Comparison of ENCODE assay signal across 1 mouse cellular context in genomic region chr6:39378161-39378835, GRCm38 (mm10).
TF ChIP-seq lines count a peak whose summit lies in the region.

No protein-coding gene starts in this region.

TF ChIP-seq in MEL, 35 proteins besides CTCF, POLR2A, EP300 and RAD21:
- TF ChIP-seq MYC (IDR thresholded peaks at IDR 0.05; ENCODE audit: low read depth, low read length): 0 out of 2 replicates have a peak, but pooled peaks have one; percentile 57
- peak; percentile 79; the same call in 1 of the 2 replicates for TF ChIP-seq MAFK (IDR thresholded peaks at IDR 0.05; ENCODE audit: borderline replicate concordance, low read depth, low read length)
- peak; percentile 96 for TF ChIP-seq TBP (IDR thresholded peaks at IDR 0.05; ENCODE audit: low read depth, low read length)
